Mouse (Mus musculus) CH12.LX (cell line): Measurements from ENCODE around the gene Sfxn1. TPM values are rescaled to one million over a fixed set of nuclear protein-coding genes. Genes with fewer than 3 reads are reported as not detected.
A peak's percentile ranks its signal among the peaks of the same experiment; 100 is the strongest.

ENCODE experiments used
- DNase-seq: peaks from one replicate; pipeline ENCODE4 v3.0.0-alpha.2; 2013; ENCODE audit errors: extremely low read depth
- H3K27ac ChIP-seq: 2 replicates; pipeline ENCODE4 v1.5.1; 2012; ENCODE audit warnings: low read depth, mild to moderate bottlenecking, control low read depth, moderate library complexity; ENCODE audit not compliant: insufficient read depth
- H3K27me3 ChIP-seq: replicated peaks from 2 replicates; pipeline ENCODE3; 2012; ENCODE audit warnings: inconsistent platforms
- H3K36me3 ChIP-seq, 2 experiments: replicated peaks in 1 of 2; 2 replicates each; pipeline versions ENCODE3 to v1.6.1; 2012; ENCODE audit warnings: inconsistent platforms in 1 of 2, low read length in 1 of 2, mild to moderate bottlenecking in 1 of 2, mixed read lengths in 1 of 2, moderate library complexity in 1 of 2; ENCODE audit not compliant: control insufficient read depth in 1 of 2, insufficient read depth in 1 of 2
- H3K4me1 ChIP-seq, 2 experiments: 2 replicates each; pipeline ENCODE4 v1.6.1; 2012; ENCODE audit warnings: inconsistent platforms in 1 of 2, moderate library complexity in 1 of 2; ENCODE audit not compliant: insufficient read depth in 2 of 2, control insufficient read depth in 1 of 2
- H3K4me2 ChIP-seq: 2 replicates; pipeline ENCODE4 v1.6.1; 2012; ENCODE audit warnings: low read depth, mild to moderate bottlenecking, control low read depth; ENCODE audit not compliant: poor library complexity, insufficient read depth, severe bottlenecking
- H3K4me3 ChIP-seq, 3 experiments: fragments of 150-350 bp in 1 of 3; sonication (generic) in 1 of 3; replicated peaks in 1 of 3; 2 replicates each; pipeline versions ENCODE3 to v1.5.1; 2011 to 2012; ENCODE audit warnings: low read depth in 2 of 3, low read length in 2 of 3, mild to moderate bottlenecking in 2 of 3, moderate library complexity in 2 of 3, control low read depth in 1 of 3, improper control_type of control experiment in 1 of 3, inconsistent platforms in 1 of 3, mixed read lengths in 1 of 3; ENCODE audit not compliant: poor library complexity in 1 of 3
- H3K79me2 ChIP-seq: replicated peaks from 2 replicates; pipeline ENCODE4 v1.6.1; 2012; ENCODE audit warnings: mild to moderate bottlenecking, moderate library complexity; ENCODE audit not compliant: control insufficient read depth, poor library complexity, insufficient read depth, severe bottlenecking; ENCODE audit errors: extremely low read depth
- H3K9ac ChIP-seq: 2 replicates; pipeline ENCODE4 v1.6.1; 2012; ENCODE audit warnings: low read depth, mild to moderate bottlenecking, control low read depth, moderate library complexity; ENCODE audit not compliant: insufficient read depth
- H3K9me3 ChIP-seq: replicated peaks from 2 replicates; pipeline ENCODE3; 2012; ENCODE audit warnings: low read length, inconsistent platforms, mixed read lengths
- BHLHE40 ChIP-seq: IDR thresholded peaks from 2 replicates; pipeline ENCODE4 v1.6.1; 2011; ENCODE audit warnings: mild to moderate bottlenecking, low read depth, low read length, improper control_type of control experiment
- CHD1 ChIP-seq: IDR thresholded peaks from 2 replicates; pipeline ENCODE4 v1.6.1; 2012; ENCODE audit warnings: low read depth, low read length, improper control_type of control experiment, inconsistent platforms
- CHD2 ChIP-seq: IDR thresholded peaks from 2 replicates; pipeline ENCODE4 v1.6.1; 2011; ENCODE audit warnings: low read length, improper control_type of control experiment
- CTCF ChIP-seq, 2 experiments: IDR thresholded peaks in 1 of 2; conservative IDR thresholded peaks in 1 of 2; 2 replicates each; pipeline ENCODE4 v1.5.1; 2011 to 2012; ENCODE audit warnings: low read depth in 2 of 2, low read length in 2 of 2, improper control_type of control experiment in 1 of 2, inconsistent platforms in 1 of 2, mild to moderate bottlenecking in 1 of 2, moderate library complexity in 1 of 2
- E2F4 ChIP-seq: IDR thresholded peaks from 2 replicates; pipeline ENCODE4 v1.6.1; 2011; ENCODE audit warnings: low read depth, low read length, improper control_type of control experiment; ENCODE audit not compliant: insufficient replicate concordance
- ELF1 ChIP-seq: IDR thresholded peaks from 2 replicates; pipeline ENCODE4 v1.6.1; 2014; ENCODE audit warnings: low read depth, mild to moderate bottlenecking, inconsistent platforms, low read length, improper control_type of control experiment
- EP300 ChIP-seq: IDR thresholded peaks from 2 replicates; pipeline ENCODE4 v1.6.1; 2011; ENCODE audit warnings: low read length, improper control_type of control experiment
- ETS1 ChIP-seq: conservative IDR thresholded peaks from 2 replicates; pipeline ENCODE4 v1.6.1; 2012; ENCODE audit warnings: low read depth, mild to moderate bottlenecking, inconsistent platforms, low read length, improper control_type of control experiment, moderate library complexity
- GABPA ChIP-seq: IDR thresholded peaks from 2 replicates; pipeline ENCODE4 v1.6.1; 2012; ENCODE audit warnings: low read depth, low read length, improper control_type of control experiment, inconsistent platforms; ENCODE audit not compliant: insufficient replicate concordance
- HCFC1 ChIP-seq: IDR thresholded peaks from 2 replicates; pipeline ENCODE4 v1.6.1; 2012; ENCODE audit warnings: low read depth, mild to moderate bottlenecking, inconsistent platforms, low read length, improper control_type of control experiment
- IRF4 ChIP-seq: IDR thresholded peaks from 2 replicates; pipeline ENCODE4 v1.6.1; 2014; ENCODE audit warnings: low read depth, mild to moderate bottlenecking, inconsistent platforms, low read length, improper control_type of control experiment
- JUN ChIP-seq: IDR thresholded peaks from 2 replicates; pipeline ENCODE4 v1.6.1; 2011; ENCODE audit warnings: low read depth, mild to moderate bottlenecking, low read length, improper control_type of control experiment, moderate library complexity; ENCODE audit not compliant: insufficient read depth
- JUND ChIP-seq: conservative IDR thresholded peaks from 2 replicates; pipeline ENCODE4 v1.6.1; 2011; ENCODE audit warnings: low read depth, low read length, improper control_type of control experiment
- KAT2A ChIP-seq: IDR thresholded peaks from 2 replicates; pipeline ENCODE4 v1.6.1; 2012; ENCODE audit warnings: low read length, improper control_type of control experiment, inconsistent platforms; ENCODE audit not compliant: insufficient replicate concordance
- MAFK ChIP-seq: IDR thresholded peaks from 2 replicates; pipeline ENCODE4 v1.6.1; 2011; ENCODE audit warnings: low read length, improper control_type of control experiment; ENCODE audit not compliant: insufficient replicate concordance
- MAX ChIP-seq: IDR thresholded peaks from 2 replicates; pipeline ENCODE4 v1.6.1; 2011; ENCODE audit warnings: low read length, improper control_type of control experiment
- MAZ ChIP-seq: IDR thresholded peaks from 2 replicates; pipeline ENCODE4 v1.6.1; 2012; ENCODE audit warnings: low read depth, mild to moderate bottlenecking, inconsistent platforms, low read length, improper control_type of control experiment, moderate library complexity
- MEF2A ChIP-seq: IDR thresholded peaks from 2 replicates; pipeline ENCODE4 v1.6.1; 2014; ENCODE audit warnings: low read depth, mild to moderate bottlenecking, inconsistent platforms, low read length, improper control_type of control experiment, borderline replicate concordance
- MXI1 ChIP-seq: IDR thresholded peaks from 2 replicates; pipeline ENCODE4 v1.6.1; 2011; ENCODE audit warnings: mild to moderate bottlenecking, low read depth, low read length, improper control_type of control experiment
- MYC ChIP-seq: IDR thresholded peaks from 2 replicates; pipeline ENCODE4 v1.6.1; 2011; ENCODE audit warnings: low read depth, mild to moderate bottlenecking, improper control_type of control experiment, low read length
- NELFE ChIP-seq: IDR thresholded peaks from 2 replicates; pipeline ENCODE4 v1.6.1; 2011; ENCODE audit warnings: low read depth, low read length, improper control_type of control experiment
- NRF1 ChIP-seq: IDR thresholded peaks from 2 replicates; pipeline ENCODE4 v1.6.1; 2014; ENCODE audit warnings: low read depth, mild to moderate bottlenecking, inconsistent platforms, low read length, improper control_type of control experiment, moderate library complexity
- PAX5 ChIP-seq: IDR thresholded peaks from 2 replicates; pipeline ENCODE4 v1.6.1; 2012; ENCODE audit warnings: low read length, inconsistent platforms, mixed read lengths
- POLR2A ChIP-seq: IDR thresholded peaks from 2 replicates; pipeline ENCODE4 v1.6.1; 2011; ENCODE audit warnings: low read depth, mild to moderate bottlenecking, improper control_type of control experiment, low read length
- POLR2AphosphoS2 ChIP-seq: IDR thresholded peaks from 2 replicates; pipeline ENCODE4 v1.6.1; 2011; ENCODE audit warnings: low read depth, low read length, improper control_type of control experiment
- RAD21 ChIP-seq: IDR thresholded peaks from 2 replicates; pipeline ENCODE4 v1.6.1; 2011; ENCODE audit warnings: low read depth, mild to moderate bottlenecking, low read length, improper control_type of control experiment, moderate library complexity
- RCOR1 ChIP-seq: conservative IDR thresholded peaks from 2 replicates; pipeline ENCODE4 v1.6.1; 2012; ENCODE audit warnings: low read depth, mild to moderate bottlenecking, inconsistent platforms, low read length, improper control_type of control experiment
- SIN3A ChIP-seq: IDR thresholded peaks from 2 replicates; pipeline ENCODE4 v1.6.1; 2012; ENCODE audit warnings: low read length, improper control_type of control experiment, inconsistent platforms
- SMC3 ChIP-seq: IDR thresholded peaks from 2 replicates; pipeline ENCODE4 v1.6.1; 2011; ENCODE audit warnings: low read depth, low read length, improper control_type of control experiment
- TBP ChIP-seq: conservative IDR thresholded peaks from 2 replicates; pipeline ENCODE4 v1.6.1; 2011; ENCODE audit warnings: low read depth, low read length, improper control_type of control experiment
- TCF12 ChIP-seq: IDR thresholded peaks from 2 replicates; pipeline ENCODE4 v1.6.1; 2014; ENCODE audit warnings: low read depth, mild to moderate bottlenecking, inconsistent platforms, low read length, improper control_type of control experiment
- UBTF ChIP-seq: IDR thresholded peaks from 2 replicates; pipeline ENCODE4 v1.6.1; 2012; ENCODE audit warnings: low read depth, mild to moderate bottlenecking, inconsistent platforms, low read length, improper control_type of control experiment, moderate library complexity
- USF1 ChIP-seq: IDR thresholded peaks from 2 replicates; pipeline ENCODE4 v1.6.1; 2014; ENCODE audit warnings: low read depth, mild to moderate bottlenecking, inconsistent platforms, low read length, improper control_type of control experiment
- USF2 ChIP-seq: conservative IDR thresholded peaks from 2 replicates; pipeline ENCODE4 v1.6.1; 2011; ENCODE audit warnings: low read depth, low read length, improper control_type of control experiment
- ZC3H11A ChIP-seq: IDR thresholded peaks from 2 replicates; pipeline ENCODE4 v1.6.1; 2012; ENCODE audit warnings: low read depth, mild to moderate bottlenecking, inconsistent platforms, low read length, improper control_type of control experiment
- ZKSCAN1 ChIP-seq: IDR thresholded peaks from 2 replicates; pipeline ENCODE4 v1.6.1; 2012; ENCODE audit warnings: low read depth, inconsistent platforms, low read length, improper control_type of control experiment, borderline replicate concordance
- ZMIZ1 ChIP-seq: IDR thresholded peaks from 2 replicates; pipeline ENCODE4 v1.6.1; 2012; ENCODE audit warnings: low read depth, mild to moderate bottlenecking, inconsistent platforms, low read length, improper control_type of control experiment
- ZNF384 ChIP-seq: IDR thresholded peaks from 2 replicates; pipeline ENCODE4 v1.6.1; 2012; ENCODE audit warnings: low read depth, low read length, improper control_type of control experiment, inconsistent platforms
- dilution Hi-C: fragments of 300-500 bp; cut with MboI; formaldehyde crosslinking; loops from 2 replicates; pipeline ENCODE4 v1.14.3; 2020; ENCODE audit warnings: low sequenced_read_pairs; ENCODE audit not compliant: extremely low pct_unique_long_range_greater_than_20kb, extremely low pct_ligation_motif_present
- in situ Hi-C: fragments of 300-500 bp; cut with MboI; formaldehyde crosslinking; loops from 3 replicates; pipeline ENCODE4 v1.14.3; 2019; ENCODE audit warnings: low sequenced_read_pairs, low pct_ligation_motif_present, low pct_unique_long_range_greater_than_20kb, mixed read lengths
- polyA plus RNA-seq: library from polyadenylated mRNA; unstranded; fragments of >175 nt; gene quantifications from 2 replicates; pipeline ENCODE4 v1.2.1, GENCODE M21; 2012; ENCODE audit warnings: low read depth; ENCODE audit not compliant: insufficient read length
- total RNA-seq, 2 experiments: library from RNA; depleted of rRNA; stranded (reverse); fragments of 300-350 nt in 1 of 2; fragments of >200 nt in 1 of 2; gene quantifications; 2 replicates each; pipeline ENCODE4 v1.2.3; 2012 to 2014

Sfxn1 gene
- total RNA-seq (2012; rRNA removed), result 71.7 and 84.1 TPM in 2 replicates
- 97.1 and 98.0 TPM in 2 replicates for total RNA-seq (2014; rRNA removed)
- 118 and 147 TPM in 2 replicates for polyA plus RNA-seq

GRCm38 (mm10) chr13:54071606-54072331 lies at the start of gene Sfxn1:
Gene Sfxn1 (plus strand): TSS chr13:54071869.
- H3K9me3 ChIP-seq, result no peaks in the 10 kb centered on the region
- dilution Hi-C loops (no loop called here), in situ Hi-C loops (no loop called here)
- H3K4me2 ChIP-seq, result peak within 1 kb of the TSS; percentile 98
- peaks cover 39% of the 10 kb centered on the region for H3K27me3 ChIP-seq
- H3K79me2 ChIP-seq, result peaks cover 48% of the 10 kb centered on the region
- H3K27ac ChIP-seq, result peak within 1 kb of the TSS; percentile 66
- peak within 1 kb of the TSS; percentile 87 to 96 (median 95) for H3K4me3 ChIP-seq
- H3K4me1 ChIP-seq, result peaks cover 3 to 27% of the 10 kb centered on the region in 2 experiments
- TF ChIP-seq JUN (no peak), BHLHE40 (peak; percentile 28; the same call in 1 of the 2 replicates), POLR2AphosphoS2 (no peak), CTCF (conservative IDR thresholded peaks at IDR 0.05 in 1 of 2, IDR thresholded peaks at IDR 0.05 in 1 of 2; ENCODE audit: low read depth in 2 of 2, low read length in 2 of 2) (no peak), MAX (peak; percentile 94), USF1 (no peak), USF2 (no peak), CHD2 (no peak), NELFE (no peak; the same call in 1 of the 2 replicates), ZC3H11A (no peak), ZMIZ1 (no peak), HCFC1 (no peak), MYC (peak; percentile 93), ETS1 (no peak), JUND (no peak), GABPA (no peak), TCF12 (0 out of 2 replicates have a peak, but pooled peaks have one; percentile 49), RAD21 (no peak), ZKSCAN1 (no peak), NRF1 (peak; percentile 76), IRF4 (no peak; the same call in 1 of the 2 replicates), MAFK (no peak), MAZ (no peak), SIN3A (peak; percentile 52), KAT2A (no peak), POLR2A (peak; percentile 63; the same call in 1 of the 2 replicates), ELF1 (peak; percentile 72), ZNF384 (peak; percentile 54; the same call in 1 of the 2 replicates), MXI1 (peak; percentile 78), CHD1 (no peak), RCOR1 (no peak), E2F4 (no peak), PAX5 (no peak), MEF2A (0 out of 2 replicates have a peak, but pooled peaks have one; percentile 35), SMC3 (no peak), UBTF (0 out of 2 replicates have a peak, but pooled peaks have one; percentile 30), EP300 (no peak), TBP (no peak)
- peak within 1 kb of the TSS; percentile 93 for H3K9ac ChIP-seq
- peak; percentile 78 for DNase-seq
- peaks cover 7 to 24% of the 10 kb centered on the region in 2 experiments for H3K36me3 ChIP-seq
